Comparison of ENCODE assay signal across 35 mouse cellular contexts in genomic region chr1:94803722-94804121, GRCm38 (mm10).
"Had no signal": no experiment of that assay in that cellular context is flagged by ENCODE, and none has a peak within 500 bp of the region (broad histone marks: within the 10 kb centered on the region; RNA-seq: fewer than 3 reads in every experiment).

No protein-coding gene starts in this region.

- ATAC-seq: hindbrain, embryonic 16.5 days; hindbrain, postnatal 0 days; inflammation-experienced regulatory T-cells, adult 6 months; intestine, embryonic 16.5 days; intestine, postnatal 0 days had no signal

- H3K9ac ChIP-seq: heart, embryonic 12.5 days; heart, embryonic 13.5 days; heart, embryonic 15.5 days; hindbrain, embryonic 12.5 days; hindbrain, embryonic 13.5 days; hindbrain, embryonic 14.5 days; hindbrain, embryonic 15.5 days; intestine, embryonic 15.5 days; kidney, embryonic 15.5 days had no signal

- DNase-seq: heart, postnatal 10 days; heart, postnatal 14 days; heart, postnatal 36 days; heart, postnatal 4 days; kidney, adult 11 months; kidney, adult 18-20 months; kidney, adult 2 months; kidney, adult 8-10 months; kidney, adult 9 months; kidney, postnatal 10 days; kidney, postnatal 14 days; kidney, postnatal 25 days; kidney, postnatal 36 days; kidney, postnatal 4 days; layer of hippocampus, adult 9-11 months; layer of hippocampus, postnatal 36 days had no signal

- H3K27me3 ChIP-seq: heart, embryonic 12.5 days; heart, embryonic 13.5 days; heart, embryonic 15.5 days; hindbrain, embryonic 12.5 days; hindbrain, embryonic 13.5 days; hindbrain, embryonic 15.5 days; intestine, embryonic 15.5 days; kidney, embryonic 15.5 days had no signal

- H3K4me2 ChIP-seq: heart, embryonic 11.5 days; heart, embryonic 12.5 days; heart, embryonic 13.5 days; heart, embryonic 15.5 days; hindbrain, embryonic 12.5 days; hindbrain, embryonic 13.5 days; hindbrain, embryonic 14.5 days; hindbrain, embryonic 15.5 days; intestine, embryonic 15.5 days; kidney, embryonic 15.5 days had no signal

- H3K27ac ChIP-seq: heart, embryonic 10.5 days; heart, embryonic 13.5 days; heart, embryonic 15.5 days; hindbrain, embryonic 10.5 days; hindbrain, embryonic 12.5 days; hindbrain, embryonic 13.5 days; hindbrain, embryonic 14.5 days; hindbrain, embryonic 15.5 days; hindbrain, postnatal 0 days; intestine, embryonic 15.5 days; kidney, embryonic 15.5 days; kidney, postnatal 0 days; layer of hippocampus, adult 2 months had no signal

- H3K4me3 ChIP-seq: heart, embryonic 10.5 days; heart, embryonic 12.5 days; heart, embryonic 13.5 days; heart, embryonic 15.5 days; hindbrain, embryonic 10.5 days; hindbrain, embryonic 12.5 days; hindbrain, embryonic 13.5 days; hindbrain, embryonic 15.5 days; intestine, embryonic 15.5 days; kidney, embryonic 15.5 days; layer of hippocampus, adult 2 months had no signal

- H3K4me1 ChIP-seq: heart, embryonic 10.5 days; heart, embryonic 12.5 days; heart, embryonic 13.5 days; heart, embryonic 15.5 days; hindbrain, embryonic 10.5 days; hindbrain, embryonic 12.5 days; hindbrain, embryonic 13.5 days; hindbrain, embryonic 15.5 days; intestine, embryonic 15.5 days; kidney, embryonic 15.5 days had no signal

- H3K36me3 ChIP-seq: heart, embryonic 10.5 days; heart, embryonic 12.5 days; heart, embryonic 13.5 days; heart, embryonic 15.5 days; hindbrain, embryonic 10.5 days; hindbrain, embryonic 12.5 days; hindbrain, embryonic 13.5 days; hindbrain, embryonic 15.5 days; intestine, embryonic 15.5 days; kidney, embryonic 15.5 days had no signal

- H3K9me3 ChIP-seq: heart, embryonic 10.5 days; heart, embryonic 12.5 days; heart, embryonic 13.5 days; heart, embryonic 15.5 days; hindbrain, embryonic 10.5 days; hindbrain, embryonic 12.5 days; hindbrain, embryonic 13.5 days; hindbrain, embryonic 15.5 days; intestine, embryonic 15.5 days; kidney, embryonic 15.5 days had no signal
